Mouse (Mus musculus) lung, embryonic 14.5 days (tissue): ENCODE results near the gene Dram1. TPM values are rescaled to one million over a fixed set of nuclear protein-coding genes. Genes with fewer than 3 reads are reported as not detected.

Experiments
- ATAC-seq: fragments of 200-750 bp; cut with Nextera tagmentation; 2 replicates; pipeline ENCODE4 v1.8.0; 2017; ENCODE audit warnings: mild to moderate bottlenecking, moderate TSS enrichment, moderate library complexity; ENCODE audit not compliant: insufficient read depth
- DNase-seq: peaks from one replicate; pipeline ENCODE4 v3.0.0-alpha.2; 2015
- H3K27ac ChIP-seq: fragments of 300-500 bp; sonication (generic); 2 replicates; pipeline ENCODE4 v1.5.1; 2014; ENCODE audit warnings: low read depth, mild to moderate bottlenecking, moderate library complexity
- H3K27me3 ChIP-seq: fragments of 300-500 bp; sonication (generic); 2 replicates; pipeline ENCODE4 v1.6.1; 2014; ENCODE audit warnings: low read length, control low read depth; ENCODE audit not compliant: insufficient read depth
- H3K36me3 ChIP-seq: fragments of 300-500 bp; sonication (generic); 2 replicates; pipeline ENCODE4 v1.6.1; 2014; ENCODE audit warnings: control low read depth; ENCODE audit not compliant: insufficient read depth
- H3K4me1 ChIP-seq: fragments of 300-500 bp; sonication (generic); 2 replicates; pipeline ENCODE4 v1.6.1; 2014; ENCODE audit warnings: antibody characterized with exemption, control low read depth; ENCODE audit not compliant: insufficient read depth
- H3K4me2 ChIP-seq: fragments of 300-500 bp; sonication (generic); 2 replicates; pipeline ENCODE4 v1.6.1; 2014; ENCODE audit warnings: mild to moderate bottlenecking
- H3K4me3 ChIP-seq: fragments of 300-500 bp; sonication (generic); 2 replicates; pipeline ENCODE4 v1.5.1; 2014; ENCODE audit warnings: low read depth, low read length
- H3K9ac ChIP-seq: fragments of 300-500 bp; sonication (generic); 2 replicates; pipeline ENCODE4 v1.6.1; 2014
- H3K9me3 ChIP-seq: fragments of 300-500 bp; sonication (generic); 2 replicates; pipeline ENCODE4 v1.6.1; 2016; ENCODE audit warnings: low read depth, low read length, control low read depth
- CTCF ChIP-seq: IDR thresholded peaks from 2 replicates; pipeline ENCODE4 v1.5.1; 2016; ENCODE audit warnings: antibody characterized with exemption, low read depth
- WGBS: fragments of 180-500 bp; shearing (Covaris S2); extraction: QIAGEN DNeasy Blood & Tissue Kit; methylation state at CpG from one replicate; pipeline ENCODE4 v1.1.7; 2014; 5-methylcytosine and 5-hydroxymethylcytosine counted together
- polyA plus RNA-seq: library from polyadenylated mRNA; unstranded; fragments of >200 nt; fragmentation: Nextera tagmentation; extraction: Ambion mirVana; gene quantifications from 2 replicates; pipeline ENCODE4 v1.2.1, GENCODE M21; 2014

Dram1 gene
- polyA plus RNA-seq, 1 experiment from 2014 or later: 43.9 TPM

DNA sequence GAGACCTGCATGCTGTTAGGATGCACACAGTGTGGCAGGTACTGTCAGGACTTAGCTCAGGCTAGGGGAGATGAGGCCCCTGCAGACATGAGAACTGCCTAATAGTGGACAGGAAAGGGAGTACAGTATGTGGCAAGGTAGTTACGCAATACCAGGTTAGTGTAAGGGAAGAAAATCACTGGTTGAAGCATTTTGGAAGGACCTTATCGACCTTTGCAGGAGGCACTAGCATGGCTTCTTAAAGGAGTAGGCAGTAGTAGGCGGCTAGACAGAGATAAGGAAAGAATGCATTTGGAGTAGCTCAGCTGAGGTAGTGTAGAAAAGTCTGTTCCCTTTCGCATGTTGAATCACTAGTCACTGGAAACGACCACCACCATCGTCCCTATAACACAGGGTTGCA lies 6.9 kb upstream of the Dram1 start:
- Histone ChIP-seq H3K4me3 (no peak overlapping the region), H3K4me1 (no peaks in the 10 kb centered on the region), H3K27ac (no peak overlapping the region), H3K36me3 (no peaks in the 10 kb centered on the region), H3K27me3 (no peaks in the 10 kb centered on the region), H3K9me3 (no peaks in the 10 kb centered on the region), H3K9ac (no peak overlapping the region), H3K4me2 (no peak overlapping the region)
- DNase-seq: no peak
- 0 out of 2 replicates have a peak, but pooled peaks have one; percentile 29 for ATAC-seq
- no peak for TF ChIP-seq CTCF
- WGBS: 42% methylated on average over 6 of the region's 6 CpGs

DNA sequence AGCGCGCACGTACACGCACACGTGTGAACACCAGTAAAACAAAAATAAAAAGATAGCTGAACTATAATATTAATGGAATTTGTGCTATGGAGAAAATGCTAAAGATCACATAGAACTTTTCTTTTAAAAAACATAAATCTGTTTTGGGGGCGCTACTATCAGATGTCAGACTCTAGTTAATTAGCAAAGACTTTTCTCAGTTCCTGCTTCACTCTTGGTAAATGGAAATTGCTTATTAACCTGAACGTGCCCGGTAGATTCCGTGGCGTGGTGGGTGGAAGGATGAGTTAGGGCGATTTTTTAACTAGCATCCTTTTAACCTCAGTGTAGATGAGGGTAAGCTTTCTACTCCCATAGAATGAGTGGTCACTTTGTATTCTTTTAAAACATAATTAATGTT lies 6.4 kb upstream of the Dram1 start:
- DNase-seq: no peak
- Histone ChIP-seq H3K27me3 (no peaks in the 10 kb centered on the region), H3K4me2 (no peak overlapping the region), H3K4me1 (no peaks in the 10 kb centered on the region), H3K36me3 (no peaks in the 10 kb centered on the region), H3K9me3 (no peaks in the 10 kb centered on the region), H3K27ac (no peak overlapping the region), H3K4me3 (no peak overlapping the region), H3K9ac (no peak overlapping the region)
- ATAC-seq: no peak
- no peak for TF ChIP-seq CTCF
- WGBS: 88% methylated on average over 11 of the region's 11 CpGs

DNA sequence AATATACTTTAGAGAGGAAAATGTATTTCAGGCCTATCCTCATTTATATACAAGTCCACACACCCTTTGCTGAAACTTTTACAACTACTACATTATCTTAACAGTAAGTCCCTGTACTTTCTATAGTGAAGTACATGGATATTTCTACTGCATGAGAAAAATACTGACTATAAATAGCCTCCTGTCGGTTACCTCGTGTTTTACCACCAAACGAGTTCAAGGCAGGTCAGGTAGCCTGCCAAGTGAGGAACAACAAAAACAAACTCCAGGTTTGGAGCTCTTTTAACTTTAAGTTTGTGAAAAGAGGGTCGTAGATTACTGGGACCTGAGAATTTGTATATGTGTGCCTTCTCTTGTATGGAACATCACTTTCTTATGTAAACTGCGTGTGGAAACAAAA lies 5.2 kb upstream of the Dram1 start:
- Histone ChIP-seq H3K4me2 (no peak overlapping the region), H3K4me3 (no peak overlapping the region), H3K9me3 (no peaks in the 10 kb centered on the region), H3K4me1 (no peaks in the 10 kb centered on the region), H3K9ac (no peak overlapping the region), H3K36me3 (no peaks in the 10 kb centered on the region), H3K27me3 (no peaks in the 10 kb centered on the region), H3K27ac (no peak overlapping the region)
- TF ChIP-seq CTCF: no peak
- DNase-seq (no peak), ATAC-seq (no peak)
- 41% methylated on average over 5 of the region's 5 CpGs for whole genome bisulfite sequencing

DNA sequence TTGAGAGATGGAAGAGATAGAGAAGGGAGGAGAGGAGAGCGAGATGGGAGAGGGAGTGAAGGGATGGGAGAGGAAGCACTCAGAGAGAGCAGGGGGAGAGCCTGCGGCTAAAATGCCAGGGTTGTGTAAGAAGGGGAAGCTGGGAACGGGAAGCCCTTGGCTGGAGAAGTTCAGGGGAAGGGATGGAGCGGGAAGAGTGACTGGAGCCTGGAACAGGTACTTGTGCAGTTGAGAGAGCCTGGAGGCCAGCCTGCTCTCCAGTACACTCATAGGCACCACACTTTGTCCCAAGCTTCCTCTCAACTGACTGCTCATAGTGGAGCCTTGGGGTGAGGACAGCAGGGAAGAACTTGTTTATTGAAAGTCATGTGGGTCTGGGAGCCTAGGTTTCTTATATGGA lies 4.6 kb upstream of the Dram1 start:
- H3K36me3 ChIP-seq: no peaks in the 10 kb centered on the region
- TF ChIP-seq CTCF: no peak
- H3K4me1 ChIP-seq: no peaks in the 10 kb centered on the region
- no peaks in the 10 kb centered on the region for H3K9me3 ChIP-seq
- no peak overlapping the region for H3K4me2 ChIP-seq
- WGBS: 57% methylated on average over 4 of the region's 4 CpGs
- DNase-seq (no peak), ATAC-seq (no peak)
- H3K27ac ChIP-seq: no peak overlapping the region
- H3K9ac ChIP-seq: no peak overlapping the region; the same call in 1 of the 2 replicates
- no peaks in the 10 kb centered on the region for H3K27me3 ChIP-seq
- no peak overlapping the region for H3K4me3 ChIP-seq

DNA sequence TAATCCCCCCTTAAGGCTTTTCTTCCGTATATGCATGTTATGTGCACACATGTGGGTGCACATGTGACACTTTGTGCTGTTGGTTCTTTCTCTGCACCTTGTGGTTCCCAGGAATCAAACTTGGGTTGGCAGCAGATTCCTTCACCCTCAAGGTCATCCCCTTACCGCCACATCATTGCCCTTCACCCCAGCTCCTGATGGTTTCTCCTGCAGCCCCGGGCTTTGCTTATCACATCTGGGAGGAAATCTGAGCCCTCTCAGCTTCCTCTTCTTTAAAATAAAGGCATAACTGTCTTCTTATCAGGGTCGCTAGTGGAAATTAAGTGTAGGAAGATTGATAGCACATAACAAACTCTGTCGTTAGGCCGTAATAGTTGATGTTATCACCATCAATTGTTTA lies 3.1 kb upstream of the Dram1 start:
- H3K4me1 ChIP-seq: no peaks in the 10 kb centered on the region
- no peaks in the 10 kb centered on the region for H3K36me3 ChIP-seq
- no peak overlapping the region for H3K9ac ChIP-seq
- no peaks in the 10 kb centered on the region for H3K9me3 ChIP-seq
- 24% methylated on average over 6 of the region's 6 CpGs for WGBS
- no peak for DNase-seq
- no peak overlapping the region for H3K27ac ChIP-seq
- no peak for TF ChIP-seq CTCF
- H3K4me3 ChIP-seq: no peak overlapping the region
- no peak overlapping the region for H3K4me2 ChIP-seq
- H3K27me3 ChIP-seq: no peaks in the 10 kb centered on the region
- no peak for ATAC-seq

DNA sequence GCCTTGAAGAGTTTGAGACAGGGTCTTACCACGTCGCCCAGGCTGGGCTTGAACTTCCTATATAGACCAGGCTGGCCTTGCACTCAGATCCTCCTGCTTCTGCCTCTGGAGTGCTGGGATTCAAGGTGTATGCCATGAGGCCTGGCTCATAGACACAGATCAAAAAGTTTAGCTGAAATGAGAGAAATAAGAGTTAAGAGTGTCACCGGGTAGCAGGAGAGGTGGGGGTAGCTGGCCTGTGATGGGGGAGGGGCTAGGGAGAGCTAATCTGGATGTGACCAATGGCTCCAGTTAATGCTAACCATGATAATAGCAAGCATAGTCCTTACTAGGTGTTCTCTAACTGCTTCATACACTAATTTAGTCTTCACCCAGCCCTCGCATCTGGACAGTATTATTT lies 2.4 kb upstream of the Dram1 start:
- 0 out of 2 replicates have a peak overlapping the region, but pooled peaks have one; percentile 77 for H3K4me3 ChIP-seq
- no peaks in the 10 kb centered on the region for H3K9me3 ChIP-seq
- no peak for TF ChIP-seq CTCF
- 82% methylated on average over 4 of the region's 4 CpGs for WGBS
- H3K9ac ChIP-seq: no peak overlapping the region
- no peak for ATAC-seq
- H3K27me3 ChIP-seq: no peaks in the 10 kb centered on the region
- H3K4me1 ChIP-seq: no peaks in the 10 kb centered on the region
- no peak for DNase-seq
- H3K4me2 ChIP-seq: peak overlapping the region; percentile 88
- H3K27ac ChIP-seq: no peak overlapping the region
- H3K36me3 ChIP-seq: no peaks in the 10 kb centered on the region

DNA sequence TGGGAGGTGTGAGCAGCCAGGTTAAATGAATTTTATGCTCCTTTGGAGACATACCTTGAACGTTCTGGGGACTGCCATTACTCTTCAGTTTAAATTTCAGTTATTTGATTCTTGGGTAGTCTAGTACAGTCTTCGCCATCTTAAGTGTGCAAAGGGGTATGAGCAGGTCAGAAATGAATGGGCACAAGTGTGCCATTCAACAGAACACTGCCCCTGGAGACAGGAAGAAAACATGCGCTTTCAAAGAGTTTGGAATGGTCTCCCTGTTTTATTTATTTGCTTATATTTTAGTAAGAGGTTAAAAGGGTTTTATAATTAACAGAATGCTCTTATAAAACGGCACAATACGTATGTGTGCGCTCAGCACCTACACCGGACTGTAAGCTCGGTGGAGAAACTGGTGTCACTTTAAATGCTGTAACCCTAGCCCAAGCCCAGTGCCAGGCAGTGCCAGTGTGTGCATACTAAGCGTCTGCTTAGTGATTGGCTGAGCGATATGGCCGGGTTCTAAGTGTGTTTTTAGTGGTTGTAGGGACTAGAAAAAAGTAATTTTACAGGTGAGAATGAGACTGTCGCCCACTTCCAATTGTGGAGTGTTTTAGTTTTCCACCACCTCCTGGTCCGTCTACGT lies 1.7 kb upstream of the Dram1 start:
- H3K9me3 ChIP-seq: no peaks in the 10 kb centered on the region
- TF ChIP-seq CTCF: 0 out of 2 replicates have a peak, but pooled peaks have one; percentile 20
- H3K36me3 ChIP-seq: no peaks in the 10 kb centered on the region
- peak overlapping the region; percentile 77 for H3K4me3 ChIP-seq
- H3K27me3 ChIP-seq: no peaks in the 10 kb centered on the region
- H3K9ac ChIP-seq: no peak overlapping the region
- peak overlapping the region; percentile 88 for H3K4me2 ChIP-seq
- H3K27ac ChIP-seq: no peak overlapping the region
- no peaks in the 10 kb centered on the region for H3K4me1 ChIP-seq
- ATAC-seq (no peak), DNase-seq (no peak)
- WGBS: 38% methylated on average over 14 of the region's 14 CpGs
